Mouse (Mus musculus): ENCODE results near the gene Abcg4. TPM values are rescaled to one million over a fixed set of nuclear protein-coding genes. Genes with fewer than 3 reads are reported as not detected.

Gene Abcg4
- polyA plus RNA-seq, 1 experiment from 2014 or later: 16.4 TPM

- H3K4me1 ChIP-seq (replicated peaks): peaks cover 35% of the 10 kb centered on the region
- peaks cover 22% of the 10 kb centered on the region for H3K27me3 ChIP-seq
- 79% methylated on average over 6 of the region's 6 CpGs for WGBS (ENCODE audit: insufficient replicate concordance)
- no peak overlapping the region for H3K4me3 ChIP-seq (replicated peaks)
- H3K9me3 ChIP-seq (replicated peaks): no peaks in the 10 kb centered on the region
- H3K9ac ChIP-seq: no peak overlapping the region
- no peak for ATAC-seq (ENCODE audit: insufficient read depth)
- no peak overlapping the region for H3K27ac ChIP-seq (replicated peaks)
- H3K36me3 ChIP-seq (replicated peaks): no peaks in the 10 kb centered on the region
- H3K4me2 ChIP-seq: no peak overlapping the region
These were observed 35.0 kb downstream of the Abcg4 start for GRCm38 (mm10) chr9:44253441-44253840.

GRCm38 (mm10) chr9:44251314-44251713 lies 37.1 kb downstream of the Abcg4 start, which contains the start of gene Pdzd3:
Gene Pdzd3, minus strand, starts transcription at chr9:44251471.
- no peak within 1 kb of the TSS for H3K4me3 ChIP-seq (replicated peaks)
- H3K9me3 ChIP-seq (replicated peaks): no peaks in the 10 kb centered on the region
- no peak for ATAC-seq (ENCODE audit: insufficient read depth)
- H3K27me3 ChIP-seq: peaks cover 25% of the 10 kb centered on the region
- no peak within 1 kb of the TSS for H3K27ac ChIP-seq (replicated peaks)
- no peaks in the 10 kb centered on the region for H3K36me3 ChIP-seq (replicated peaks)
- H3K4me2 ChIP-seq: no peak within 1 kb of the TSS
- H3K9ac ChIP-seq: no peak within 1 kb of the TSS
- WGBS (ENCODE audit: insufficient replicate concordance): 74% methylated on average over 10 of the region's 10 CpGs
- H3K4me1 ChIP-seq (replicated peaks): peaks cover 32% of the 10 kb centered on the region

GRCm38 (mm10) chr9:44250445-44250844 lies 38.0 kb downstream of the Abcg4 start:
- Histone ChIP-seq H3K9me3 (replicated peaks) (no peaks in the 10 kb centered on the region), H3K36me3 (replicated peaks) (no peaks in the 10 kb centered on the region), H3K4me3 (replicated peaks) (no peak overlapping the region), H3K27me3 (peaks cover 25% of the 10 kb centered on the region), H3K9ac (no peak overlapping the region), H3K4me1 (replicated peaks) (peaks cover 28% of the 10 kb centered on the region), H3K4me2 (no peak overlapping the region), H3K27ac (replicated peaks) (no peak overlapping the region)
- 33% methylated on average over 4 of the region's 4 CpGs for WGBS (ENCODE audit: insufficient replicate concordance)
- no peak for ATAC-seq (ENCODE audit: insufficient read depth)

- ATAC-seq (ENCODE audit: insufficient read depth): peak; percentile 67
- peak overlapping the region; percentile 39; the same call in 1 of the 2 replicates for H3K4me2 ChIP-seq
- H3K9ac ChIP-seq: no peak overlapping the region
- H3K4me3 ChIP-seq (replicated peaks): no peak overlapping the region
- H3K27me3 ChIP-seq: peaks cover 25% of the 10 kb centered on the region
- H3K27ac ChIP-seq (replicated peaks): no peak overlapping the region
- H3K36me3 ChIP-seq (replicated peaks): no peaks in the 10 kb centered on the region
- 39% methylated on average over 26 of the region's 26 CpGs for WGBS (ENCODE audit: insufficient replicate concordance)
- peaks cover 20% of the 10 kb centered on the region for H3K4me1 ChIP-seq (replicated peaks)
- H3K9me3 ChIP-seq (replicated peaks): no peaks in the 10 kb centered on the region
These were observed 39.0 kb downstream of the Abcg4 start for GRCm38 (mm10) chr9:44249181-44250146.

GRCm38 (mm10) chr9:44247907-44248306 lies 40.5 kb downstream of the Abcg4 start:
- Histone ChIP-seq H3K9ac (no peak overlapping the region), H3K27ac (replicated peaks) (no peak overlapping the region)

GRCm38 (mm10) chr9:44243621-44244020 lies 44.8 kb downstream of the Abcg4 start:
- no peak overlapping the region for H3K27ac ChIP-seq (replicated peaks)

More at GRCm38 (mm10) chr9:44247907-44248306, 40.5 kb downstream of the Abcg4 start:
- Histone ChIP-seq H3K9me3 (replicated peaks) (no peaks in the 10 kb centered on the region), H3K27me3 (peaks cover 20% of the 10 kb centered on the region), H3K4me3 (replicated peaks) (no peak overlapping the region), H3K4me1 (replicated peaks) (peaks cover 19% of the 10 kb centered on the region), H3K4me2 (no peak overlapping the region), H3K36me3 (replicated peaks) (no peaks in the 10 kb centered on the region)
- whole genome bisulfite sequencing (ENCODE audit: insufficient replicate concordance): 42% methylated on average over 6 of the region's 6 CpGs
- no peak for ATAC-seq (ENCODE audit: insufficient read depth)

GRCm38 (mm10) chr9:44241418-44241817 lies 47.0 kb downstream of the Abcg4 start:
- WGBS (ENCODE audit: insufficient replicate concordance): 35% methylated on average over 9 of the region's 9 CpGs
- Histone ChIP-seq H3K4me1 (replicated peaks) (no peaks in the 10 kb centered on the region; the same call in 1 of the 2 replicates), H3K4me2 (no peak overlapping the region), H3K9ac (no peak overlapping the region), H3K4me3 (replicated peaks) (no peak overlapping the region), H3K27me3 (0 out of 2 replicates have a peak, but pooled peaks cover 6% of the 10 kb centered on the region), H3K27ac (replicated peaks) (no peak overlapping the region), H3K9me3 (replicated peaks) (no peaks in the 10 kb centered on the region), H3K36me3 (replicated peaks) (no peaks in the 10 kb centered on the region)
- ATAC-seq (ENCODE audit: insufficient read depth): no peak

More at GRCm38 (mm10) chr9:44243621-44244020, 44.8 kb downstream of the Abcg4 start:
- 44% methylated on average over 2 of the region's 2 CpGs for WGBS (ENCODE audit: insufficient replicate concordance)
- Histone ChIP-seq H3K9ac (no peak overlapping the region), H3K4me3 (replicated peaks) (no peak overlapping the region), H3K4me2 (no peak overlapping the region), H3K9me3 (replicated peaks) (no peaks in the 10 kb centered on the region), H3K36me3 (replicated peaks) (no peaks in the 10 kb centered on the region), H3K27me3 (peaks cover 11% of the 10 kb centered on the region; the same call in 1 of the 2 replicates), H3K4me1 (replicated peaks) (no peaks in the 10 kb centered on the region)
- no peak for ATAC-seq (ENCODE audit: insufficient read depth)

GRCm38 (mm10) chr9:44240911-44241310 lies 47.5 kb downstream of the Abcg4 start:
- no peak overlapping the region for H3K27ac ChIP-seq (replicated peaks)
- H3K27me3 ChIP-seq: 0 out of 2 replicates have a peak, but pooled peaks cover 6% of the 10 kb centered on the region
- H3K9me3 ChIP-seq (replicated peaks): no peaks in the 10 kb centered on the region
- H3K4me3 ChIP-seq (replicated peaks): no peak overlapping the region
- H3K4me2 ChIP-seq: no peak overlapping the region
- ATAC-seq (ENCODE audit: insufficient read depth): no peak
- H3K4me1 ChIP-seq (replicated peaks): no peaks in the 10 kb centered on the region; the same call in 1 of the 2 replicates
- no peak overlapping the region for H3K9ac ChIP-seq
- 56% methylated on average over 5 of the region's 5 CpGs for WGBS (ENCODE audit: insufficient replicate concordance)
- H3K36me3 ChIP-seq (replicated peaks): no peaks in the 10 kb centered on the region

GRCm38 (mm10) chr9:44240399-44240798 lies 48.0 kb downstream of the Abcg4 start, which contains the start of gene Ccdc153:
Gene Ccdc153, plus strand, starts transcription at chr9:44240676.
- 49% methylated on average over 2 of the region's 2 CpGs for WGBS (ENCODE audit: insufficient replicate concordance)
- Histone ChIP-seq H3K27me3 (0 out of 2 replicates have a peak, but pooled peaks cover 6% of the 10 kb centered on the region), H3K9ac (no peak within 1 kb of the TSS), H3K27ac (replicated peaks) (no peak within 1 kb of the TSS), H3K4me1 (replicated peaks) (no peaks in the 10 kb centered on the region; the same call in 1 of the 2 replicates), H3K4me3 (replicated peaks) (no peak within 1 kb of the TSS), H3K4me2 (no peak within 1 kb of the TSS), H3K36me3 (replicated peaks) (no peaks in the 10 kb centered on the region), H3K9me3 (replicated peaks) (no peaks in the 10 kb centered on the region)
- ATAC-seq (ENCODE audit: insufficient read depth): no peak

GRCm38 (mm10) chr9:44239447-44239846 lies 49.0 kb downstream of the Abcg4 start:
- no peak for ATAC-seq (ENCODE audit: insufficient read depth)
- H3K4me1 ChIP-seq (replicated peaks): peaks cover 6% of the 10 kb centered on the region
- no peak overlapping the region for H3K4me2 ChIP-seq
- H3K9me3 ChIP-seq (replicated peaks): no peaks in the 10 kb centered on the region
- WGBS (ENCODE audit: insufficient replicate concordance): 10% methylated on average over 5 of the region's 5 CpGs
- no peak overlapping the region for H3K4me3 ChIP-seq (replicated peaks)
- no peaks in the 10 kb centered on the region for H3K36me3 ChIP-seq (replicated peaks)
- no peak overlapping the region for H3K27ac ChIP-seq (replicated peaks)
- no peak overlapping the region for H3K9ac ChIP-seq
- 0 out of 2 replicates have a peak, but pooled peaks cover 6% of the 10 kb centered on the region for H3K27me3 ChIP-seq

GRCm38 (mm10) chr9:44238501-44239190 lies 49.8 kb downstream of the Abcg4 start:
- H3K9me3 ChIP-seq (replicated peaks): no peaks in the 10 kb centered on the region
- no peak overlapping the region for H3K27ac ChIP-seq (replicated peaks)
- peaks cover 9% of the 10 kb centered on the region for H3K4me1 ChIP-seq (replicated peaks)
- H3K4me2 ChIP-seq: no peak overlapping the region
- 68% methylated on average over 17 of the region's 17 CpGs for WGBS (ENCODE audit: insufficient replicate concordance)
- H3K9ac ChIP-seq: no peak overlapping the region
- H3K27me3 ChIP-seq: 0 out of 2 replicates have a peak, but pooled peaks cover 6% of the 10 kb centered on the region
- H3K4me3 ChIP-seq (replicated peaks): no peak overlapping the region
- no peaks in the 10 kb centered on the region for H3K36me3 ChIP-seq (replicated peaks)
- ATAC-seq (ENCODE audit: insufficient read depth): no peak
